8 mouse cellular contexts compared by ENCODE assay signal in the genomic region with DNA sequence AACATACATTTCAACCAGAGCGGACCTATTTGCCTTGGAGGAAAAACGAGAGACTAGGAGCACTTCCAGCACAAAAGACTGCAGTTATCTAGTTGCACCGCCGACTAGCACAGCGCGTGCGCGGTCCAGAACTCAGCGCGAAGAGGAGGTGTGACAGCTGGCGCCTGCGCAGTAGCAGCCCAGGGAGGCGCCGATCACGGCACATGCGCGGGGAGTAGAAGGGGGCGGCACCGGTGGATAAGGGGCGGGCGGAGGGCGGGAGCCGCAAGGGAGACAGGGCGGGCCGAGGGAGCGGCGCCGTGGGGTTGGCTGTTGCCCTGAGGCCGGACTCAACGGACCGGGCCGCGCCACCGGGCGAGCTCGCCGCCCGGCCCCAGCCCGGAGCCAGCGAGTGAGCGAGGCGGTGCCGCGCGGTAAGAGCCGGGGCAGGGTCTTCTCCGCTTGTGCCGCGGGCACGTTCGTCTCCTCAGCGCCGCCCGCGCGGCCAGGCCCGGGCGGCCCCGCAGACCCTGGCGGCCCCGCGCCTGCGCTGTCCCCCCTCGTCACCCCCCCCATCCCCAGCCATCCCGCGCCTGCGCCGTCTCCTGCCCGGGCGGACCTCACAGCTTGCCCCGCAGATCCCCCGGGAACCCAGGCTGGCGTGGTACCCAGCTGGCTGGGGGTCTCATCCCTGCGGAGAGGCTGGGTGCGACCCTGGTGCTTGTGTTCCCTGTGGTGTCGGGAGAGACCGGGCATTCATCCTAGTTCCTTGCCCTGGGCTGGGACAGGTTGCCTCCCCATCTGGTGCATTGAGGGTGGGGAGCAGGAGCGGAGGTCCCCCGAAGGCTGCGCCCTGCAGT. TPM values are rescaled to one million over a fixed set of nuclear protein-coding genes. Genes with fewer than 3 reads are reported as not detected.
DNase-seq lines count a peak whose midpoint lies in the region; ATAC-seq and TF ChIP-seq lines count a peak whose summit lies in the region.

TSS of gene Specc1l (plus strand) at position 267 of the 839 bp plus-strand sequence.

- peak within 1 kb of the TSS; percentile 71 for H3K4me2 ChIP-seq in kidney, embryonic 15.5 days

- H3K4me3 ChIP-seq in bone marrow macrophage, adult 2 months (ENCODE audit: insufficient read depth, low read length) = peak within 1 kb of the TSS; percentile 100
- H3K4me3 ChIP-seq in embryonic fibroblast, embryonic 13.5 days (ENCODE audit: insufficient read depth, low read length) = peak within 1 kb of the TSS; percentile 82
- H3K4me3 ChIP-seq in heart, embryonic 10.5 days = peak within 1 kb of the TSS; percentile 90
- H3K4me3 ChIP-seq in kidney, embryonic 15.5 days (replicated peaks) = peak within 1 kb of the TSS; percentile 81

- no peaks in the 10 kb centered on the region for H3K9me3 ChIP-seq in heart, embryonic 10.5 days
- no peaks in the 10 kb centered on the region for H3K9me3 ChIP-seq in kidney, embryonic 15.5 days (replicated peaks)

- peak within 1 kb of the TSS; percentile 78 for H3K9ac ChIP-seq in kidney, embryonic 15.5 days

- peak; percentile 98 for DNase-seq in A20 (ENCODE audit: low read depth, low spot score)
- DNase-seq in heart, embryonic 10.5 days (ENCODE audit: low spot score) = peak; percentile 99
- peak; percentile 99 for DNase-seq in liver
- peak; percentile 97 to 98 for DNase-seq in spleen, postnatal 4 days (ENCODE audit: low spot score in 2 of 2)

- peak within 1 kb of the TSS; percentile 91 for H3K27ac ChIP-seq in bone marrow macrophage, adult 2 months (ENCODE audit: insufficient read depth, low read depth, low read length)
- H3K27ac ChIP-seq in embryonic fibroblast, embryonic 13.5 days (ENCODE audit: insufficient read depth, low read length) = peak within 1 kb of the TSS; percentile 93
- H3K27ac ChIP-seq in heart, embryonic 10.5 days = peak within 1 kb of the TSS; percentile 99
- H3K27ac ChIP-seq in kidney, embryonic 15.5 days = peak within 1 kb of the TSS; percentile 98

- no peaks in the 10 kb centered on the region for H3K36me3 ChIP-seq in heart, embryonic 10.5 days
- no peaks in the 10 kb centered on the region for H3K36me3 ChIP-seq in kidney, embryonic 15.5 days

- under 1% methylated on average over 70 of the region's 80 CpGs for WGBS in heart, embryonic 10.5 days
- WGBS in kidney, embryonic 15.5 days = under 1% methylated on average over 57 of the region's 80 CpGs

- no peaks in the 10 kb centered on the region for H3K27me3 ChIP-seq in heart, embryonic 10.5 days (ENCODE audit: insufficient read depth, poor library complexity, severe bottlenecking)
- no peaks in the 10 kb centered on the region for H3K27me3 ChIP-seq in kidney, embryonic 15.5 days

- ATAC-seq in kidney, embryonic 15.5 days (replicated peaks; ENCODE audit: low FRiP score) = peak; percentile 99
- peak; percentile 97 for ATAC-seq in monocyte, adult 5-6 weeks (replicated peaks; ENCODE audit: insufficient number of reproducible peaks, low FRiP score, low TSS enrichment, poor library complexity, severe bottlenecking)

- no peak for TF ChIP-seq POLR2A in bone marrow macrophage, adult 2 months (IDR thresholded peaks at IDR 0.05; ENCODE audit: borderline replicate concordance, low read depth, low read length)
- TF ChIP-seq POLR2A in embryonic fibroblast, embryonic 13.5 days (IDR thresholded peaks at IDR 0.05; ENCODE audit: low read depth, low read length) = peak; percentile 98

- no peak for TF ChIP-seq CTCF in bone marrow macrophage, adult 2 months (IDR thresholded peaks at IDR 0.05; ENCODE audit: low read depth, low read length)
- no peak for TF ChIP-seq CTCF in embryonic fibroblast, embryonic 13.5 days (IDR thresholded peaks at IDR 0.05; ENCODE audit: borderline replicate concordance, insufficient read depth, low read length)

- H3K4me1 ChIP-seq in bone marrow macrophage, adult 2 months (ENCODE audit: control insufficient read depth, insufficient read depth, low read length) = peaks cover 6% of the 10 kb centered on the region
- H3K4me1 ChIP-seq in embryonic fibroblast, embryonic 13.5 days (ENCODE audit: control insufficient read depth, insufficient read depth, low read length) = peaks cover 2% of the 10 kb centered on the region; the same call in 1 of the 2 replicates
- peaks cover 8% of the 10 kb centered on the region for H3K4me1 ChIP-seq in heart, embryonic 10.5 days
- H3K4me1 ChIP-seq in kidney, embryonic 15.5 days = peaks cover 12% of the 10 kb centered on the region

RNA-seq across cellular contexts. Expression of gene Specc1l, which starts in this region (rescaled TPM):
- polyA plus RNA-seq in bone marrow macrophage, adult 2 months (2012; ENCODE audit: insufficient read depth, insufficient read length, missing spikeins) = 41.4 and 42.1 TPM in 2 replicates
- 39.0 and 39.2 TPM in 2 replicates for polyA plus RNA-seq in embryonic fibroblast, embryonic 13.5 days (2011; ENCODE audit: insufficient read length, low read depth, missing spikeins)
- 27.4 and 27.5 TPM in 2 replicates for polyA plus RNA-seq in heart, embryonic 10.5 days (2016; fragmentation: Nextera tagmentation; extraction: Ambion mirVana)
- polyA plus RNA-seq in kidney, embryonic 15.5 days (2015; fragmentation: Nextera tagmentation; extraction: Ambion mirVana) = 31.0 and 34.1 TPM in 2 replicates
- 34.2 to 50.5 TPM (median 34.5 TPM) in 3 replicates for total RNA-seq in monocyte, adult 5-6 weeks (2017)

Comparison
In these comparisons a context has a peak if more than half of its experiments do, and no peak if none do; other contexts are left out.
1. Peak in every context shown above with its lines: DNase-seq, ATAC-seq, H3K4me3 ChIP-seq and H3K27ac ChIP-seq.